19 mouse cellular contexts compared by ENCODE assay signal in the genomic region with DNA sequence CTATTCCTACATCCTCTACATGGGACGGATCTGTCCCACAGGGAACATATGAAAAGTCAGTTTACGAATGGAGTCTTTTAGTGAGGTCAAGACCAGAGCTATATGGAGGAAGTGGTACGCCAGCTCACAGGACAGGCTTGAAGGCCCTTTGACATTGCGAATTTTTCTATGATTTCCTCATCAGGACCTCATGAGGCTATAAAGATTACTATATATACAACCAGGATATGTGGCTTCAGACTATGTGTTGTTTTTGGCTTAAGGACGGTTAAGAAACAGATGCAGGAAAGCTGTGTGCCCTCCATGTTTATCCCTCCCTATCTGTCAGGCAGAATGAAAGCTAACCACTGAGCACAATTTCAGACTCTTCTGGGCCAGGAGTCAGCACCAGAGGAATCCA. TPM values are rescaled to one million over a fixed set of nuclear protein-coding genes. Genes with fewer than 3 reads are reported as not detected.
"Had no signal": no experiment of that assay in that cellular context is flagged by ENCODE, and none has a peak within 500 bp of the region (broad histone marks: within the 10 kb centered on the region; RNA-seq: fewer than 3 reads in every experiment).

No protein-coding gene starts in this region.

- H3K9me3 ChIP-seq: liver, embryonic 13.5 days; stomach, embryonic 15.5 days had no signal

- H3K4me2 ChIP-seq: liver, embryonic 13.5 days; midbrain, embryonic 11.5 days; stomach, embryonic 15.5 days had no signal

- H3K27ac ChIP-seq: left cerebral cortex, adult 2 months; liver, embryonic 13.5 days; stomach, embryonic 15.5 days had no signal

- H3K9ac ChIP-seq: liver, embryonic 13.5 days; stomach, embryonic 15.5 days had no signal

- DNase-seq: kidney, adult 2 months; kidney, postnatal 25 days; layer of hippocampus, postnatal 36 days; liver, embryonic 13.5 days; lung, adult 2 months; lung, postnatal 14 days; lung, postnatal 4 days; midbrain, embryonic 14.5 days; right cerebral cortex, postnatal 4 days; spleen, adult 18-20 months; thymus, postnatal 36 days had no signal

- H3K4me3 ChIP-seq: left cerebral cortex, adult 2 months; liver, embryonic 13.5 days; stomach, embryonic 15.5 days had no signal

- H3K4me1 ChIP-seq: stomach, embryonic 15.5 days had no signal

- H3K27me3 ChIP-seq: liver, embryonic 13.5 days; stomach, embryonic 15.5 days had no signal

RNA-seq across cellular contexts. Expression of a gene that starts 19.2 kb away (rescaled TPM):
- polyA plus RNA-seq: kidney, embryonic 14.5 days; liver, adult 2 months; liver, embryonic 13.5 days; liver, embryonic 16.5 days; midbrain, embryonic 14.5 days; neural tube, embryonic 11.5 days; neural tube, embryonic 14.5 days had no signal
